In the genomic region with DNA sequence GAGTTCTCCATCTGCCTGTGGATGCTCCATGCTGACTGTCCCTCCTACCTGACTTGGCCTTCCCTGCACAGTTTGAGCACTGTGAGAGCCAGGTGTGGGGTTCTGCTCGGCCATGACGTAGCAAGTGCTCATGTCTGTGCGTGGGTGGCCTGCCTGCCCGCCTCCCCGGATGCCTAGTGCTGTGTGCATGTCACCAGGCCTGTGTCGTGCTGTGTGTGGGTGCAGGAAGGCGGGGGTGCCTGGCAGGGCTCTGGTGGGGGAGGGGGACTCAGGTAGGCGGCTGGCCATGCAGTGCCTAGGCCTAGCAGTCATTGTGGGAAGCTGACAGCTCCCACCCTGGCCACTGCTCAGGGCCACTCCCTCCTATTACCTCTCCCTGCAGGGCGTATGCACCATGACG, we compare ENCODE assay signal across 15 mouse cellular contexts. TPM values are rescaled to one million over a fixed set of nuclear protein-coding genes. Genes with fewer than 3 reads are reported as not detected.
DNase-seq lines count a peak whose midpoint lies in the region; ATAC-seq and TF ChIP-seq lines count a peak whose summit lies in the region.
"Had no signal": no experiment of that assay in that cellular context is flagged by ENCODE, and none has a peak within 500 bp of the region (broad histone marks: within the 10 kb centered on the region; RNA-seq: fewer than 3 reads in every experiment).

No protein-coding gene starts in this region.

- H3K4me3 ChIP-seq in layer of hippocampus, adult 2 months, result no peak overlapping the region
- peak overlapping the region; percentile 45 for H3K4me3 ChIP-seq in E14TG2a.4 (replicated peaks; ENCODE audit: low read length)
- no peak overlapping the region for H3K4me3 ChIP-seq in cortical plate, adult 2 months (ENCODE audit: insufficient read depth, low read length)
- H3K4me3 ChIP-seq: heart, embryonic 15.5 days; kidney, embryonic 15.5 days had no signal

- peak; percentile 43; the same call in 1 of the 2 replicates for ATAC-seq in megakaryocyte progenitor cell, adult 5-6 weeks (replicated peaks; ENCODE audit: poor library complexity)

- TF ChIP-seq CTCF in layer of hippocampus, adult 2 months (conservative IDR thresholded peaks at IDR 0.05), result no peak
- TF ChIP-seq CTCF in E14TG2a.4 (conservative IDR thresholded peaks at IDR 0.05; ENCODE audit: low read length), result no peak
- TF ChIP-seq CTCF in cortical plate, adult 2 months (IDR thresholded peaks at IDR 0.05; ENCODE audit: extremely low read depth, insufficient read depth, low read length), result no peak

- no peaks in the 10 kb centered on the region for H3K9me3 ChIP-seq in E14TG2a.4 (ENCODE audit: low read length)
- H3K9me3 ChIP-seq: heart, embryonic 15.5 days; kidney, embryonic 15.5 days had no signal

- intact Hi-C loops in heart, postnatal 25 days (cut with DNase I), result no loop called here

- H3K4me1 ChIP-seq in E14TG2a.4 (replicated peaks; ENCODE audit: low read depth, low read length), result peaks cover 65% of the 10 kb centered on the region
- peaks cover 4% of the 10 kb centered on the region; the same call in 1 of the 2 replicates for H3K4me1 ChIP-seq in cortical plate, adult 2 months (ENCODE audit: control insufficient read depth, insufficient read depth, low read length)
- H3K4me1 ChIP-seq: heart, embryonic 15.5 days; kidney, embryonic 15.5 days had no signal

- H3K27ac ChIP-seq in layer of hippocampus, adult 2 months, result peak overlapping the region; percentile 77
- H3K27ac ChIP-seq in cortical plate, adult 2 months (ENCODE audit: insufficient read depth, low read length), result peak overlapping the region; percentile 26
- H3K27ac ChIP-seq: heart, embryonic 15.5 days; kidney, embryonic 15.5 days; macrophage had no signal

- peaks cover 8% of the 10 kb centered on the region for H3K36me3 ChIP-seq in E14TG2a.4 (ENCODE audit: insufficient read depth, low read length)
- H3K36me3 ChIP-seq: heart, embryonic 15.5 days had no signal

- peak; percentile 72 to 84 for DNase-seq in layer of hippocampus, adult 2 months (ENCODE audit: low spot score in 2 of 2)
- DNase-seq in layer of hippocampus, adult 9-10 months (ENCODE audit: low spot score), result no peak
- DNase-seq in heart, postnatal 25 days (ENCODE audit: low spot score), result no peak
- no peak for DNase-seq in cerebellum, adult 11-12 months
- DNase-seq: cerebellum, adult 8-10 months; heart, adult 11 months; lung, adult 2 months; thymus, postnatal 36 days had no signal

- peaks cover 60% of the 10 kb centered on the region for H3K27me3 ChIP-seq in E14TG2a.4 (ENCODE audit: insufficient read depth, low read length)

- no peak for TF ChIP-seq POLR2A in cortical plate, adult 2 months (IDR thresholded peaks at IDR 0.05; ENCODE audit: extremely low read depth, insufficient read depth, low read length)

RNA-seq across cellular contexts. Expression of a gene that starts 28.4 kb away (rescaled TPM):
- 100 to 1,000 TPM; 549 to 563 TPM for total RNA-seq in layer of hippocampus, adult 2 months (2021)
- polyA plus RNA-seq in cortical plate, adult 2 months (2012; rRNA removed), result 306 and 345 TPM in 2 replicates
- total RNA-seq in megakaryocyte progenitor cell, adult 5-6 weeks (2015), result not detected in 2 replicates
- 0.41 TPM in 1 of 2 replicates, not detected in the other for total RNA-seq in megakaryocyte progenitor cell, adult 5-6 weeks (2017)
- 1 to 10 TPM; 2.3 to 2.6 TPM for total RNA-seq in heart, postnatal 25 days (2021)
- total RNA-seq: neutrophil, adult 5-6 weeks had no signal
- polyA plus RNA-seq: macrophage had no signal

RNA-seq across cellular contexts. Expression of a gene that starts 34.5 kb away (rescaled TPM):
- 10 to 100 TPM; 14.5 to 15.2 TPM for total RNA-seq in layer of hippocampus, adult 2 months (2021)
- polyA plus RNA-seq in cortical plate, adult 2 months (2012; rRNA removed), result 35.6 and 41.0 TPM in 2 replicates
- 0.24 and 1.1 TPM in 2 replicates for total RNA-seq in megakaryocyte progenitor cell, adult 5-6 weeks (2015)
- 0.17 and 0.84 TPM in 2 replicates for total RNA-seq in megakaryocyte progenitor cell, adult 5-6 weeks (2017)
- total RNA-seq in heart, postnatal 25 days (2021), result 1 to 10 TPM; 9.1 to 9.3 TPM
- total RNA-seq: neutrophil, adult 5-6 weeks had no signal
- polyA plus RNA-seq: macrophage had no signal

Comparison
In these comparisons a context has a peak if more than half of its experiments do, and no peak if none do; other contexts are left out.
1. DNase-seq: peak in layer of hippocampus, adult 2 months (2 of 2); none in layer of hippocampus, adult 9-10 months (single experiment), heart, postnatal 25 days (single experiment) and cerebellum, adult 11-12 months (single experiment).
2. RNA of a gene that starts 28.4 kb away (total RNA-seq): 549 to 563 TPM in layer of hippocampus, adult 2 months; 2.3 to 2.6 TPM in heart, postnatal 25 days and 0.41 TPM in megakaryocyte progenitor cell, adult 5-6 weeks; every median in the first group is over 100 times any median in the second.
3. RNA of a gene that starts 34.5 kb away (total RNA-seq): 14.5 to 15.2 TPM in layer of hippocampus, adult 2 months and 9.1 to 9.3 TPM in heart, postnatal 25 days; 0.17 to 1.1 TPM in megakaryocyte progenitor cell, adult 5-6 weeks; every median in the first group is over 4 times any median in the second.